Mouse (Mus musculus) thymus, postnatal 14 days (tissue): ENCODE data around the gene Sema6d.

Experiments used
- DNase-seq: peaks from one replicate; pipeline ENCODE4 v3.0.0; 2021

Sema6d gene

DNA sequence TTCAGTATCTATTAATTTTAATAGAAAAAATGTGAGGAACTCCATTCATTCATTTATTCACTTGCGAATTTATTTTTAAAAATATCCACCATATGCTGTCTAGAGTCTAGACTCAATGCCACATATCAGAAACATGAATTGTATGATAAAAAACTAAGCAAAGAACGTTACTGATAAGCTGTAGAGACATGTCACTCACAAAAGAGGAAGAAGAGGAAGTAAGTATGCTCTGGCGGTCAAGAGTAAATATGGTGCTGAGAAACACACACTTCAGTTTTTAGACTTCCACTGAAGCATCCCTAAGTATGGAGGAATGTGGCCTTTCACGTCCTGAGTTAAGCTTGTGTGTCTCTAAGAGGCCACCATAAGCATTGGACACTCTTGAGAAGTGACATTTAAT is 484.0 kb downstream of the Sema6d start:
- DNase-seq: no peak

DNA sequence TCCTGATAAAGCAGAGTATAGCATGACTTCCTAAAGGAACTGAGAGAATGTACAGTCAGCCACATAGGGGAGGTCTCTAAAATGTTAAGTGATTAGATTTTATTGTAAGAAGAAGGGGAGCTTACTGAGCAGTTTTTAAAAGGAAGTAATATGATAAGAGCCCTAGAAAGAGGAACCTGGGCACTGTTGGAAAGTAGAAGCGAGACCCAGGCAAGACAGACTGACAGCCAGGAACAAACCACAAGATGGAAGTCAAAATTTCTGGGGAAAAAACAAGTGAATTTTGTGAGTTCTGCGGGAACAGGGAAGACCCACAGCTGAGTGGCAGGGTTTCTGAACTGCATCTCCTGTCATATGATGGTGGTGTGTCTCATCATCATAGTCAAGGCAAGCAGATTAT is 486.3 kb downstream of the Sema6d start:
- DNase-seq: no peak

DNA sequence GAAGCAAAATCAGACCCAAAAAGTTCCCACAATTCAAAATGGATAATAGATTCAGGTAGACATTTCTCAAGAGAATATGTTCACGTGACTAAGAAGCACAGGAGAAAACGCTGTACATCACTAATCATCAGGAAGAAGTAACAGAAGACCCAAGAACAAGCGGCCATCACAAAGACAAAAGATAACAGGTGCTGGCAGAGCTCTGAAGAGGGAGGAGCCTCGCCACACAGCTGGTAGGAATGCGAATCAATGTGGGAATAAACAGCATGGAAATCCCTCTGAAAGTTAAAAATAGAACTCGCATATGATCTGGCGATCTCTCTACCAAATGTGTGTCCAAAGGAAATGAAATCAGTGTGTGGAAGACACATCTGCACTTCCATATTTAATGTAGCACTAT is 493.8 kb downstream of the Sema6d start:
- no peak for DNase-seq

DNA sequence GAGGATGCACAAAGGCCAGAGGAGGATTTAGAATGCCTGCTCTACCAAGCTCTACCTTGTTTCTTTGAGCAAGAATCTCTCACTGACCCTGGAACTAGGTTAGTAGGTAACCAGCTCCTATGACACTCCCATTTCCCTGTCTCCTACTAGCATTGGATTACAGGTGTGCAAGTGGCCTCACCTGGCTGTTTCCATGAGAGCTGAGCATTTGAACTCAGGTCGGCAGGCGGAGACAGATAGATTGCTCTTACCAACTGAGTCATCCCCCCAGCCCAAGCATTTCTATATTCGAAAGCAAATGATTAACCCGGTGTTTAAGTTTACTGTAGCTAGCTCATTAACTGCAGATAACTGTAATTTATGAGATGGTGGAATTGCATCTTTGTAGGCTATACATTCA is 503.0 kb downstream of the Sema6d start:
- DNase-seq: no peak

DNA sequence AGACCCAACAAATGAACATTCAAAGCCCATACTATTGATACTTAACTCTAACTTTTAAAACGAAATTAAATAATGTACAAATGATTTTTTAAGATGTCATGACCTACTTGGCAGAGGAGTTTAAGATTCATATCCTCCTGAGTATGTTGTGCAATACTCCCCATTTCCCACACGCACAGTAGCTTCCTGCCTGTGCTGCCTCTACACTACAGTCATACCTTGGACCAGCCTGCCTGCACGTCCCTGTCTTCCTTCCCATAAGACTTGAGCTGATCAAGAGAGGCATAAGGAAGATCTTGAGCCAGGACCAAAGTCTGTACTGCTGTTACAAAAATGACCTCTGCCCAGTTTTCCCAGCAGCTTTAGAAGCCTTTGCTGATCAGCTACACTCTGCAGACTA is 509.2 kb downstream of the Sema6d start:
- DNase-seq: no peak

DNA sequence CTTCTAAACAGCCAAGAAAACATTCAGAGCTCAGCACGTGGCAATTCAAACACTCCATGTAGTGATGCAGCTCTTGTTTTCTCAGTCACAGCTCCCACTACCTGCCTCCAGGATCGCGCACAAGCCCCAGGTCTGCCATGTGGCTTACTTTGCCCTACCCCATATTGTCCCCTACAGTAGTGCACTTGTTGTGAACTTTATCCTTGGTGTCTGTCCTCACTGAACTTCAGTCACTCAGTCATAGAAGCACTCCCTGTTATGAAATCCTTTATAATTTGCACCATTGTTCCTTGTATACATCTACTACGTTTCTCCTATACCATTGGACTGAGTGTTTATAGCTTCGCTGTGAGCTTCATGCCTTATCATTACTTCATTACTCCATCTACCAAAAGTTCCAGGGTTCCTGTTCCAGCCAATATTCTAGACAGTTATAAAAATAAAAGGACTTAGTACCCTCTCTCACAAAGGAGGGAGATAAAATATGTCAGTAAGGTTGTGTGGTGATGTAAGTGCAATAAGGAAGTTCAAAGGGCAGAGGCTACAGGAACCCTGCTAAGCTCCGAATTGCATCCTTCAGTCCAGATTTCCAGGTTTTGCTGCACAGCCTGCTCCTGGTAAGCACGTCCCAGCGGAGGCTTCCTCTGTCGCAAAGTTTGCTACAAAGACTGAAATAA is 512.1 kb downstream of the Sema6d start:
- DNase-seq: no peak

DNA sequence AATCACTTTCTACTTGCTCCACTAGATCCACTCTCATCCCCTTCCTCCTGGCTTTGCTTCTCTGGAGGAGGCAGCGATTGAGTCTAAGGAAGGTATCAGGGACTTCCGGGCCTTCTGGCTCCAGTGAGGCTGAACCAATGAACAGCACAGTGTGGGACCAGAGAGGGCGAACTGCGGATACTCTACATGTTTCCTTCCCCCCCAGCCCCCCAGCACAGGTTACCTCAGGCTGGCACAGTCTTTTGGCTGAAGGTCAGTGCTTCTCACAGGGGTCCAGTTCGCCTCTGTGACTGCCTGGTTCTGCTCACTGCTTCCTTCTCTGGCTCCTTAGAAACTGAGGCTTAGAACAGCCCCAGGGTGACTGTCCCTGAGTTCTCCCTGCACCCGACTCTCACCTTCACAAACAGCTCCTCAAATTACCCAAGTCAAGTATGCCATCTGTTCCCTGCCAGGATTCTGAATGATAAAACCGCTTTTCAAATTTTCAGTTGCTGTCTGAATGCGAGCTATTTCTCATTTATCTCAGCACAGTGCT is 512.7 kb downstream of the Sema6d start:
- DNase-seq: no peak

DNA sequence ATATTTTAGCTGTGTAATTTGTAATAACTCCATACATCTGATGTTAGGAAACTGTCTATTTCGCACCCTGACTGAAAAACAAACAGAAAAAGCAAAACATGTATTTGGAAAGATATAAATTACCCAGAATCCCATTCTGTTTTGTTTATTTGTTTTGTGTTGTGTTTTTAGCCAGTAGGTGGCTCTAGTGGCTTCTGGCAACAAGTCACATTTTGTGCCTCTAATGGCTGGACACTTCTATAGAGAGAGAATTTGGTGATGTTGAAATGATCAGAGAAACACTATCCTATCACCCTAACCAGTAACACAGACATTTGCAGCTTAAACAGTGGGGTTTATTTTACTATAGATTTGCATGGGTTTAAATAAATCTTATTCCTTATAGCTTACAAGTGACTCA is 515.6 kb downstream of the Sema6d start:
- DNase-seq: no peak

DNA sequence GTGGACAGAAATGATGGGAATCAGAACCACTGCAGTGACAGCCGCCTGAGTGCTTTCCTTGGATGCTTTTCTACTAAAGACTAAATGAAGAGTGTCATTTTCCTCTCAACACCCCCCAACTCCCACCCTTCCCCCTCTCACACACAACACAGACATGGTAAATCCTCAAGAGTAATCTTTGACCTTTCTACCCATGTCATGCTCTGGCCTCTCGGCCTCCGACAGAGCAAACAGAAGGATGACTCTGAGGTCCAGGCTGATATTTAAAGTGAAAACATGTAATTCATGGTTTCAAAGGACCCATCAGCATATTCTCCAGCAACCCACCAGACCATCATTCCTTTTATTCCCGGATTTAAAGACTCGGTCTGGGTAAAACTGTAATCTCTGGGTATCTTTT is 518.2 kb downstream of the Sema6d start:
- no peak for DNase-seq

DNA sequence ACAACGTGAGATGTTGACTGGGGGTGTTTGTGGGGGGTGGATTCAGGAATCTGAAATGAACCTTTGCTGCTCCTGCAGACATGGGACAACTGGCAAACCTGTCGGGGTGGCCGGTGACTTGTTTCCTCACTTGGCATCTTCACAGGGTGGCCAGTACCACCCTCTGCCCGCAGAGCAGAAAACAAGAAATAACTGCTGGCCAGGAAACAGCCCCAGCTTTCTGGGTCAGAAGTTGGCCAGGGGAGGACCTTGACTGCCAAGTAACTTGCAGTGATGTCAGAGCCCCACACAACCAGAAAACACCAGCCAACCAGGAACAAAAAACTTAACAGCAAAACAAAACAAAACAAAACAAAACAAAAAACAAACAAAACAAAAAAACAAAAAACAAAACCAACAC is 518.8 kb downstream of the Sema6d start:
- no peak for DNase-seq

DNA sequence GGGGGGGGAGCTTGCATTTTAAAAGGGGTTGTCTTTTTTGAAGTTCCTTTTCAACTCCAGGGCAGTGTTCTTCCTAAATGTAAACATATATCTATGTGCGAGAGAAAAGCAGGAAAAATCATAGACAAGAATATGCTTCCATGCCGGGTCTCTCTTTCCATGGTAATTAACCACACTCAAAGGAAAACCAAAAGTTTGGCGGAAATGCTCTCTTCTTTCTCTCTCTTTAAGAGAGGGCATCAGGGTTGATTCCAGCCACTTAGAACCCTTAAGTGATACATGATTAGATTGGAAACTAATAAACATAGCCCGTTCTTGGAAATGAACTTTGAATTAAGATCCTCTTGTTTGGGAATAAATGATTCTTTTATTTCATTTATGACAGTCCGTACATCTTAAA is 519.2 kb downstream of the Sema6d start:
- no peak for DNase-seq

DNA sequence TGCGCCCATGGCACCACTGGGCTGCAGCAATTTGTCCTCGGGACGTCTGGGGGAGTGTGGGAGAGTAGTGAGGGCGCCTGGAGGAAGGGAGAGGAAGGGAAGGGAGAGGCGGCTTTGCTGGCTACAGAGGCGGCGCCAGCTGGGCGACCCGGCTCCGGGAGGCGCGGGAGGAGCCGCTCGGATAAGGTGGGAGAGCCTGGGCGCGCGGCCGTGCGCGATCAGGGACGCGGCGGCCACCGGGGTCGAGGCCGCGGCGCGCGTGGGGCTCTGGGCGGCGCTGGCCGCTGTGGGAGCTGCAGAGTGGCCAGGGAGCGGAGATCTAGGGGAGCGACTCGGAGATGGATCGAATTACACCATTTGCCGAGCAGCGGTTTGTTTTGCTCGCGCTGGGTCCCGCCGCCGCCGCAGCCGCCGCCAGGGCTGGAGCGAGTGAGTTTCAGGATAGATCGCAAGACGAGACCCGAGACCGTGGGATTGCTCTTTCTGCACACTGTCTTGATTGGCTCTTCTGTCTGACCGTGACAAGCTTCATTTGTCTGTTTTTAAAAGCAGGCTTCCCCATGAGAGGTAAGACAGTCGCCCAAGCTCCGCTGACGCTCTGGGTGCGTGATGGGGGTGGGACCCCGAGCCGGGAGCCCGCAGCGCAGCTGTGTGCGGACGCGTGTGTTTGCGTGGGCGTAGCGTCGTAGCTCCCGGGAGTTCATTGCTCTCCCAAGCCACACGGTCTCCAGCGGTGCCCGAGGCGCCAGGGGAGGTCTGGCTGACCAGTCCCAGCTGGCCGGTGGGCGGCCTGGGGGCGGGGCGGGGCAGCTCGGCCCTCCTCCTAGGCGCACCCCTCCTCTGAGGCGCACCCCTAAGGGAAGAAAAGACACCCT is 520.2 kb downstream of the Sema6d start:
- peak; percentile 8 for DNase-seq

DNA sequence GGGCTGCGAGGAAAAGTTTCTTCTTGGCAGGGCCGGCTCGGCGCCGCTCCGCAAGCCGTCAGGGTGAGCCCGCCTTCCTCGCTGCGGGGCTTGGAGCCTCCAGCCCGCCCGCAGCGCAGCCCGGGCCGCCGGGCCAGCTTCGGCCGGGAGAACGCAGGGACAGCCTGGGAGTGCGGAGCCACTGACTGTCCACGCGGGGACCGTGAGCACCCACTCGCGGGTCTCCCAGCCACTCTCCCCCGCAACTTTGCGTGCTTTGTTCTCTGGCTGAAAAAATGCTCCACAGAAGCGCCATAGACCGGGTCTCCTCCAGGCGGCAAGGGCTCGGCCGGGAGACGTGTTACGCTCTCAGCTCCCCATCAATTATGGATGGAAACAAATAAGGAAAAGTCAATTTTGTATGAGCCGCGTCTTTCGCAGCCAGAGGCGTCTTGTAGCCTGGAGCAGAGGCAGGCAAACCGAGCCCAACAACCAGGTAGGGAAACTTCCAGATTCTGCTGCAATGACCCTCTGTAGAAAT is 520.9 kb downstream of the Sema6d start:
- DNase-seq: no peak

DNA sequence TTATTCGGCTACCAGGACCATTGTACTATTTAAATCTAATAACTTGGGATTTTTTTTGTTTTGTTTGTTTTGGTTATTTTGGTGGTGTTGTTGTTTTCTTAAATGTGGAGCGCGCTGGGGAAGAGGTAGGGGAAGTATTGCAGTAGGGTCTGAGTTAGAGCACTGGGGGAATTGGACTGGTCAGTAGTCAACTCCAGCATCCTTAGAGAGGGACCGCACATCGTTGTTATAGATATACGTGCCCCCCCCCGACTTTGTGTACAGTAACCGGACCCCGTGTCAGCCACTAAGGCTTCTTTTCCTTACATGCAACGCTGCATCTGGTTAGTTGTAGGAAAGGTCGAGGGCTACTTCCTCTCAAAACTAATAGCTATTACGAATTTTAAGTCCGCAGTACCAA is 521.5 kb downstream of the Sema6d start:
- DNase-seq: no peak

DNA sequence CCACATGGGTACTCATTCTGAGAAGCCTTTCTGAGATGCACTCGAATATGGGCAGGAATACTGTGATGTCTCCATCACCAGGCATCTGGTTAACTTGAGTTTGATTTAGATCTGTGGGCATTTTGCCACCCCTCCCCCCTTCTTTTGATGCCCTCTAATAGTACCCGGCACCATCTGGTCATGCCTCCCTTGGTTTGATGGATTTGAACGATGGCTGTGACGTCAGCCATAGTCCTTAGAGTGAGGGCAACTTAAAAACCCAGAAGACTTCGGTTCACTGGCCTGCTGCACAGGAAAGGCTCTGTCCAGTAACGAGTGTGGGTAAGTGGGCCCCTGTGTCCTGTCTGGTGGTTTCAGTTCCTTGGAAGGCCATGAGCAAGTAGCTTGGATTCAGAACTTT is 522.5 kb downstream of the Sema6d start:
- DNase-seq: no peak

DNA sequence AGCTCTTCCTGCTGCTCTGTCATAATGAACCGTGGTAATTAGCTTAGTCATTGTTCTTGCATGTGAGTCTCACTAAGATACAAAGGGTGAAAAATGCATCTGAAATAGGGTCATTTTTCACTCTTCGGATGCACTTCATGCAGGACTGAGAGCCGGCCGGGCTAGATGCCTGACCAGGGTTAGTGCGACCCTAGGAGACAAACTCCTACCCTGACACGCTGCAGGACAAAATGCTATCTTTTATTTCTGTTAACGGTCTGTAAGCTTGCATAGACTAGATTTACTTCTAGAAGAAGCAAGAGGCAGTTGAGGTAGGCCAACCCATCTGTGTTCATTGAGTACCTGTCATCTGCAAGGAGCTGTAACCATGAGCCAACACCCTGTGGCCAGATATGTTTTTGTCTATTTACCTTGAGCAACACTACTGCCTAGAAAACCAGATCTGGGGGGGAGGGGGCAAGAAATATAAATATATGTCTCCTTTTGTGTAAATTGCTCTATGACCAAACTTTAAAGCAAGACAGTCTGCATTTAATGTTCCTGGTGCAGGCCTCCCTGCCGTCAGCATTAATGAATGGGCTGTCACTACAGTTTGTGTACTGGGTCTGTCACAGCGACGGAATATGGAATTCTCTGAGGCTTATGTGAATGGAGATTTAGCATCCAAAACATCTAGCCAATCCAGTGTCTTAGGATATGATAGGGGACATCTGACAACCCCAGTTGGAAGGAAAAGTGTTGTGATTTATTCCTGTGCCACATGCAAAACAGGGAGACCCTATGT is 523.1 kb downstream of the Sema6d start:
- DNase-seq: no peak

DNA sequence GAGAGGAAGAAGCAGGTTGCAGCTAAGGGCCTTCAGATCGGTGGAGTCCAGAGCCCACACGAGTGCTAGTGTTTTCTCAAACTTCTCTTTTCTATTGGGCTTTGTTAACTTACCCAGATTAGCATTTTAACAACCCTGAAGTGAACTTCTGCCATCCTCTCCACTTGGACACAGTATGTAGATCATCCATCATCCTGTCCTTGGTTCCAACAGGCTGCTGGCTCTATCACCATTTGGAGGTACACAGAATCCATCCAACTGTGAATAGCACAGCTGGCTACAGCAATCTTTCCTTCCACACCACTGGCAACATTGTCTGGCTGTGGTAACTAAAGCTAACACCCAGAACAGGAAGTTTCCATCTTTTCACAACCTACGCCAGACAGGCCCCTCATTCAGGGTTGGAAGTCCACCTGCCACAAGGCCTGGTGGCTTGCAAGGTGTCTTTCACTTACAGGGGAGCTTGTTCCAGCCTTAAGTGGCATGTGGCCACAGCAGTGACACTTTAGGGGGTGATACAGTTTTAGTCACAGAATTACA is 524.0 kb downstream of the Sema6d start:
- DNase-seq: no peak

DNA sequence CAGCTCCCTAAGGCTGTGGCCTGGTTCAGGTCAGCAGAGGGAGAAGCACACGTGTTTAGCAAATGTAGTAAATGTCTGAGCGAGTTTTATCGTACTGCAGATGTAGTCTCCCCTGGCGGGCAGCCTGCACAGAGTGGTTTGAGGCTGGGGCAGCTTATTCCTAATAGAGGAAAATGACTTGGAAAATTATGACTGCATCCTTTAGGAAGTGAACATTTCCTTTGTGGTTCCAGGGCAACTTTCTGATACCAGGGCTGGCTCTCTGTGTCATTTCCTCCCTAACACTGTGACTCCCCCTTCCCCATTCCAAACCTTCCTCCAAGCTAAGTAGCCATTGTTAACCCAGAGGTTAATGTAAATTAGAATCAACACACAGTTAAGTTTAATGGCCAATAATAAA is 527.0 kb downstream of the Sema6d start:
- no peak for DNase-seq

DNA sequence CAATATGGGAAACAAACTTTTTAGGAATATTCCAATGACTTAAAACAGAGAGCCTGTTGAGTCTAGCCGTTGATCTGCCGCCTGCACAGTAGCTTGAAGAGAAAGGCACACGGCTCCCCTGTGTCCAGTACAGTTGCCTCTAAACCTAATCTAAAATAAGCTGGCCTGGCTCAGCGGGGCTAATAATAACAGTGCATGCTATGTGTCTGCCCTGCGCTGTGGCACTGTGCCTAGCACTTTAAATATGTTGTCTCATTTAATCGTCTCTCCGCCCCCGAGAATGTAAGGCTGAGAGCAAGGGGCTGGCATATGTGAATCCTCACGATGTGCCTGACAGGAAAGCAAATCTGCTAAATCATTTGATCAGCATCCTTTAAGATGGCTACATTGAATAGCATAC is 527.7 kb downstream of the Sema6d start:
- no peak for DNase-seq

DNA sequence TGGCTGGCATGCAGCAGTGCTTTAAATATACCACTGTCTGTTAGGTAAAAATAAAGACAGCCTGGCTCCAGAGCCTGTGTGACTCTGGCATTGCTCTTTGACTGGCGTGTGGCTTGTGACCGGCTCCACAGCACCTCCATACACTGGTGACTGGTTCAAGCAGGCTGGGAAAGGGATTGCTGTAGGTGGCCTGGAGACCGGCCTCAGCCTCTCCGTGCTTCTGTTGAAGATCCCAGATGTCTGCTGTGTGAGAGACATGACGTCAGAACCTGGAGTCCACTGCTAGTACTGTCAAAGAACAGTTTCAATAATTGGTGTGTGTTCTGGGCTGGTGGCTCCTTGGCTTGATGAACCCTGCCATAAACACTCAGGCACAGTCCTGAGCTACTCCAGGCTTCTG is 528.3 kb downstream of the Sema6d start:
- DNase-seq: no peak

DNA sequence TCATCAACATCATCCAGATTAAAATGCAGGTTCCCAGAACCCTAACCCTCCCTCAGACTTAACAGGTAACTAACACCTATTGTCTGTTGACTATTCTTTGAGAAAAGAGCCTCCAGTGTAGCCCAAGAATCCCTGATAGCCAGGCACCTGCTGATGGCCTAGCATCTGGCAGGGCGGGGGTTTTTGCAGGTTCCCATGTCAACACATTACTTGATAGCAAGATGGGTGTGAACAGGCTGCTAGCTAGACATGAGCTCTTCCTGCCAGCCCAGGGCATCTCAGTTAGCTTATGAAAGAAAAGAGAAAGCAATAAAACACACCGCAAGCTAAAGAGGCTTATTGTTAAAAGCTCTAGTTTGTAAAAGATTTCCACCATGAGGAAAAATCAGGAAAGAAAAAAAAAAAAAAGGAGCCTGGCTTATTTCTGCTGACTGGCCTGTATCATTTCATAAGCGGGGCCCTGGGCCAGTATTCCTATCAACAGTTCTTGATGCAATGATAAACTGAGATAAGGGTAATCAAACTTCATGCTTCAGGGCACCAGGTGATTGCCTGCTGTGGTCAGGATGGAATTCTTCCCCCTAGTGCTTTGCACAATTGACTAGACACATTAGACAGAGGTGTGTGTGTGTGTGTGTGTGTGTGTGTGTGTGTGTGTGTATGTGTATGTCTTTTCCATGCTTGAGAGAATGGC is 528.9 kb downstream of the Sema6d start:
- no peak for DNase-seq

DNA sequence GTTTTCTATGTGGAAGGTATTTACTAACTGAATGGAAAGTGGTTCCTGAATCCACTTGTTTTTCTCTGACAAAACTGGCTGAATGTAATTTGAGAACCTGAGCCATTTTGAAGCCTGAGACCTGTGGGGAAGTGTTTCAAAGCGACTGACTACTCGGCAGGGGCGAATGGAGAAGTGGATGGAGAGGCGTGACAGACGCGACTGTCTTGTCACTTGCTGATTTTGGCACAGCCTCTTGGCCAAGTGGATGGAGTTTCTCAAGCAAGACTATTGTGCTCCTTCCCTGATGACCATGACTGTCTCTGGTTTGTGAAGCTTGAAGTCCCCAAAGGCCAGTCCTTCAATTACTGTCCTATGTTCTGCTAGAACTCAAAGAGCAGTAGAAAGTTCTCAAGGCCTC is 530.7 kb downstream of the Sema6d start:
- no peak for DNase-seq
